Mouse (Mus musculus) Muller cell, postnatal 12 days (primary cell): ENCODE results near the gene Lrfn2.

Experiments used
- DNase-seq: peaks from one replicate; pipeline ENCODE4 v3.0.0-alpha.2; 2015; ENCODE audit errors: inconsistent ontology term

The Lrfn2 gene

DNA sequence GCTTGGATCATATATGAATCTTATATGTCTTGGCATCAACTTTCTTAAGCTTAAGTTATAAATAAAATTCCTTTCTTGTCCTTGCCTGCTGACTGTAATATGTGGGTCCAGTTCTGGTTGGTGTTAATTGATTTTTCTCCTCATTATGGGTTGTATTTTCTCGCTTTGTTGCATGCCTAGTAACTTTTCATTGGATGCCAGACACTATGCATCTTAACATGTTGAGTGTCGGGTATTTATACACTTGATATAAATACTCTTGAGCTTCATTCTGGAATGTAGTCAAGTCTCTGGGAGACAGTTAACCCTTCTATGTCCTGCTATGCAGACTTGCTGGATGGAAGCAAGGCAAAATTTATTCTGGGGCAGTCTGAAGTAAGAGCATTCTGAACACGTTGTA lies 192.5 kb downstream of the Lrfn2 start:
- no peak for DNase-seq
